Mouse (Mus musculus): Measurements from ENCODE around the gene A2ml1. TPM values are rescaled to one million over a fixed set of nuclear protein-coding genes. Genes with fewer than 3 reads are reported as not detected.
A peak's percentile ranks its signal among the peaks of the same experiment; 100 is the strongest.
"Not testable (repeated sequence)": the region's sequence is repeated elsewhere in the genome, so short reads cannot be mapped to it uniquely, and the experiment has no call there.

Gene A2ml1
- polyA plus RNA-seq (2014; fragmentation: Nextera tagmentation; extraction: Ambion mirVana) = 3.7 and 4.8 TPM in 2 replicates

- H3K9me3 ChIP-seq (ENCODE audit: control insufficient read depth, low read length) = no peaks in the 10 kb centered on the region
- 59% methylated on average over 11 of the region's 11 CpGs for WGBS
- no peak within 1 kb of the TSS for H3K9ac ChIP-seq (ENCODE audit: low read depth, low read length)
- no peaks in the 10 kb centered on the region for H3K4me1 ChIP-seq (ENCODE audit: control insufficient read depth, insufficient read depth, low read length)
- ATAC-seq (ENCODE audit: low read depth) (no peak), DNase-seq (ENCODE audit: low spot score) (no peak)
- no peak within 1 kb of the TSS for H3K4me2 ChIP-seq (ENCODE audit: low read depth, low read length)
- H3K27me3 ChIP-seq (replicated peaks; ENCODE audit: control insufficient read depth, insufficient read depth, low read length) = no peaks in the 10 kb centered on the region
- H3K27ac ChIP-seq (replicated peaks; ENCODE audit: low read depth, low read length) = no peak within 1 kb of the TSS
- H3K36me3 ChIP-seq (ENCODE audit: control insufficient read depth, insufficient read depth, low read length) = no peaks in the 10 kb centered on the region
- H3K4me3 ChIP-seq (ENCODE audit: low read depth, low read length) = no peak within 1 kb of the TSS
Measured at GRCm38 (mm10) chr6:128581508-128581907, at the start of gene A2ml1. TSS of gene A2ml1 (minus strand) at chr6:128581608.

- ATAC-seq (ENCODE audit: low read depth) (peak; percentile 89), DNase-seq (ENCODE audit: low spot score) (peak; percentile 84)
- H3K4me3 ChIP-seq (ENCODE audit: low read depth, low read length); H3K4me2 ChIP-seq (ENCODE audit: low read depth, low read length); H3K27ac ChIP-seq (replicated peaks; ENCODE audit: low read depth, low read length); H3K36me3 ChIP-seq (ENCODE audit: control insufficient read depth, insufficient read depth, low read length); H3K4me1 ChIP-seq (ENCODE audit: control insufficient read depth, insufficient read depth, low read length); H3K9me3 ChIP-seq (ENCODE audit: control insufficient read depth, low read length); H3K9ac ChIP-seq (ENCODE audit: low read depth, low read length); H3K27me3 ChIP-seq (replicated peaks; ENCODE audit: control insufficient read depth, insufficient read depth, low read length): not testable (repeated sequence)
- 51% methylated on average over 12 of the region's 13 CpGs for WGBS
Measured at GRCm38 (mm10) chr6:128629771-128630739, 48.6 kb upstream of the A2ml1 start.

DNA sequence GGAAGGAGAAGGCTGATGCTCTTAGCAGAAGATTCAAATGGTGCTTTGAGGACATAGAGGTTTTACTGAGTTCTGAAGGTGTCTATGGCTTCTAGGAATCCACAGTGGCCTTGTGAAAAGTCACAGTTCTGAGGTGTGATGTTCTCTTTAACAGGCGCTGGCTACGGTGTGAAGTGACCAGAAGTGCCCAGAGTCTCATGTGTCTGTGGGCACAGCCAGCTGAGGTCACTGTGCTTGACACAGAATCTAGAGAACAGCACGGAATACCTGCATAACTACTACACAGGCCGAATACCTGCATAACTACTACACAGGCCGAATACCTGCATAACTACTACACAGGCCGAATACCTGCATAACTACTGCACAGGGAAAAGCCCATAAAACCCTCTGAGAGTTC lies 43.8 kb upstream of the A2ml1 start:
- not testable (repeated sequence) for H3K4me3 ChIP-seq (ENCODE audit: low read depth, low read length); H3K36me3 ChIP-seq (ENCODE audit: control insufficient read depth, insufficient read depth, low read length); DNase-seq (ENCODE audit: low spot score); H3K9me3 ChIP-seq (ENCODE audit: control insufficient read depth, low read length); H3K27me3 ChIP-seq (replicated peaks; ENCODE audit: control insufficient read depth, insufficient read depth, low read length); H3K27ac ChIP-seq (replicated peaks; ENCODE audit: low read depth, low read length); H3K4me1 ChIP-seq (ENCODE audit: control insufficient read depth, insufficient read depth, low read length); ATAC-seq (ENCODE audit: low read depth); H3K4me2 ChIP-seq (ENCODE audit: low read depth, low read length); H3K9ac ChIP-seq (ENCODE audit: low read depth, low read length)
- 92% methylated on average over 6 of the region's 6 CpGs for WGBS

GRCm38 (mm10) chr6:128624425-128624824 lies 43.0 kb upstream of the A2ml1 start:
- no peaks in the 10 kb centered on the region for H3K9me3 ChIP-seq (ENCODE audit: control insufficient read depth, low read length)
- H3K36me3 ChIP-seq (ENCODE audit: control insufficient read depth, insufficient read depth, low read length) = no peaks in the 10 kb centered on the region
- H3K27me3 ChIP-seq (replicated peaks; ENCODE audit: control insufficient read depth, insufficient read depth, low read length) = no peaks in the 10 kb centered on the region
- WGBS = 86% methylated on average over 4 of the region's 4 CpGs
- H3K4me1 ChIP-seq (ENCODE audit: control insufficient read depth, insufficient read depth, low read length) = no peaks in the 10 kb centered on the region
- H3K27ac ChIP-seq (replicated peaks; ENCODE audit: low read depth, low read length) = no peak overlapping the region
- ATAC-seq (ENCODE audit: low read depth) (no peak), DNase-seq (ENCODE audit: low spot score) (no peak)
- no peak overlapping the region for H3K4me3 ChIP-seq (ENCODE audit: low read depth, low read length)
- H3K9ac ChIP-seq (ENCODE audit: low read depth, low read length) = no peak overlapping the region
- no peak overlapping the region for H3K4me2 ChIP-seq (ENCODE audit: low read depth, low read length)

DNA sequence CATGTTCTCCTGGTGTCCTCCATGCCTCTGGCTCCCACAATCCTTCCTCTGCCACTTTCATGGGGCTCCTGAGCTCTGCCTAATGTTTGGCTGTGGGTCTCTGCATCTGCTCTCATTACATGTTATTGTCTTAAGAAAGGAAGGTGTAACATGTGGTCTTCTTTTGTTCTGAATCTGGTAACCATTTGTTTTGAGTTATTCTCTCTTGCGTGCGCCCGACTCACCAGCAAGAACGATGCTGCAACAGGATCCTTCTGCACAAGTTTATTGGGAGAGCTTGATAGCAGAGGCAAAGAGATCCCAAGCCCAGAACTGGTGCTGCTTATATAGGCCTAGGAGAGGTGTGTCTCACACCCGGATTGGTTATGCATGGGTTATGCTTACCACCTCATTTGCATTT lies 42.0 kb upstream of the A2ml1 start, which contains the start of gene Klrb1a:
TSS of gene Klrb1a (minus strand) at position 101 of the 400 bp plus-strand sequence.
- not testable (repeated sequence) for H3K27me3 ChIP-seq (replicated peaks; ENCODE audit: control insufficient read depth, insufficient read depth, low read length); H3K27ac ChIP-seq (replicated peaks; ENCODE audit: low read depth, low read length); H3K4me1 ChIP-seq (ENCODE audit: control insufficient read depth, insufficient read depth, low read length); H3K36me3 ChIP-seq (ENCODE audit: control insufficient read depth, insufficient read depth, low read length); H3K4me2 ChIP-seq (ENCODE audit: low read depth, low read length); DNase-seq (ENCODE audit: low spot score); ATAC-seq (ENCODE audit: low read depth); H3K4me3 ChIP-seq (ENCODE audit: low read depth, low read length); H3K9me3 ChIP-seq (ENCODE audit: control insufficient read depth, low read length); H3K9ac ChIP-seq (ENCODE audit: low read depth, low read length)
- WGBS = 93% methylated on average over 5 of the region's 5 CpGs

DNA sequence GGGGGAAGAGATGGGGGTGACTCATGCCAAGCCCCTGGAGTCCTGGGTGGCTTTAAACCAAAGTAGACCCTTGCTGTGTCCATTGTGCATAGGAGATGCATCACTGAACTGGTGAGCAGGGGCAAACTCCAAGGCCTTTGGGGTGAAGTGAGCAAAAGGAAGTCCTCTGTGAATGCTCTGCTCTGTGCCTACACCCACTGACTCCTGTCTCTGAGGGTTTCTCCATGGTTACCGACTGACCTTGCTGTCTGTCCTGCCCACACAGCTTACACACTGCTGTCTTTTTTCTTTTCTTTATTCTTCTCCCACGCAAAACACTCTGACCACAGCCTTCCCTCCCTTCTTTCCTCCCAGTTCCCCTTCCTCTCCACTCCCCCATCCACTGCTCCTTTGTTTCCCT lies 41.3 kb upstream of the A2ml1 start:
- Histone ChIP-seq H3K4me1 (ENCODE audit: control insufficient read depth, insufficient read depth, low read length) (no peaks in the 10 kb centered on the region), H3K9ac (ENCODE audit: low read depth, low read length) (no peak overlapping the region), H3K4me3 (ENCODE audit: low read depth, low read length) (no peak overlapping the region), H3K27ac (replicated peaks; ENCODE audit: low read depth, low read length) (no peak overlapping the region), H3K36me3 (ENCODE audit: control insufficient read depth, insufficient read depth, low read length) (no peaks in the 10 kb centered on the region), H3K9me3 (ENCODE audit: control insufficient read depth, low read length) (no peaks in the 10 kb centered on the region), H3K4me2 (ENCODE audit: low read depth, low read length) (no peak overlapping the region), H3K27me3 (replicated peaks; ENCODE audit: control insufficient read depth, insufficient read depth, low read length) (no peaks in the 10 kb centered on the region)
- DNase-seq (ENCODE audit: low spot score) = no peak
- ATAC-seq (ENCODE audit: low read depth) = no peak
- WGBS = 72% methylated on average over 2 of the region's 2 CpGs

DNA sequence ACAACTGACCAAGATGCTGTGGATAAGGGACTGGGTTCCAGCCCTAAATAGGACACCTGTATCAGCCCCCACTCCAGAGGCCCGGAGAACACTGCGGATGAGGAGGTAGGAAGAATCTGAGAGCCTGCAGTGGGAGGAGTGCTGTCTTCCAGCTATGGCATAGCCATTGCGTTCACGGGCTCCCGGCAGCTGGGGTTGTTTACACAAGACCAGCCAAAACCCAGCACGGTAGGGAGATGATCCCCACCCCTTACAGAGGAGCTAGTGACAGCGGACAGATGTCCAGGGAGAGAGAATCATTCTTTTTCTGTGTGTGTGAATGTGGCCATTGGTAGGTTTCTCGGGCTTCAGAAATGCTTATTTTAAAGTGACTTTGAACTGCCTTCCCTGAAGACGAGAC lies 24.9 kb upstream of the A2ml1 start:
- Histone ChIP-seq H3K27me3 (replicated peaks; ENCODE audit: control insufficient read depth, insufficient read depth, low read length) (no peaks in the 10 kb centered on the region), H3K9me3 (ENCODE audit: control insufficient read depth, low read length) (no peaks in the 10 kb centered on the region), H3K4me1 (ENCODE audit: control insufficient read depth, insufficient read depth, low read length) (no peaks in the 10 kb centered on the region), H3K4me3 (ENCODE audit: low read depth, low read length) (no peak overlapping the region), H3K4me2 (ENCODE audit: low read depth, low read length) (no peak overlapping the region), H3K36me3 (ENCODE audit: control insufficient read depth, insufficient read depth, low read length) (no peaks in the 10 kb centered on the region), H3K9ac (ENCODE audit: low read depth, low read length) (no peak overlapping the region), H3K27ac (replicated peaks; ENCODE audit: low read depth, low read length) (no peak overlapping the region)
- DNase-seq (ENCODE audit: low spot score) (no peak), ATAC-seq (ENCODE audit: low read depth) (no peak)
- 49% methylated on average over 9 of the region's 9 CpGs for WGBS

DNA sequence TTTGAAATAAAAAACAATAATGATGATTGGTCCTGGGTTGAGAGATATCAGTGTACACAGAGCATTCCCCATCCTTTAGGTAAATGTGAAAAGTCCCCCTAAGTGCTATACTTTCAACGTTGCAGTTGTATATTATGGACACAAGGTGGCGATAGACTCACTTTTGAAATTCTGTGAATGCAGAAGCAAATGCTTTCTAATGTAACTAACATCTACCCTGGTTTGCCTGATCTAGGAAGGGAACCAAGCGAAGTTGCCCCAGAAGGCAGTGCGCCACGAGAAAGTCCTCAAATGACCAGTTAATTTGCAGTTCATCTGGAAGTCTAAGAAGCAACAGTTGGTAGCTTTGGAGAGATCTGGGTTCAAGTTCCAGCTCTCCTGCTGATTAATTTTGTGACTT lies 23.1 kb upstream of the A2ml1 start:
- H3K4me3 ChIP-seq (ENCODE audit: low read depth, low read length) = no peak overlapping the region
- no peaks in the 10 kb centered on the region for H3K4me1 ChIP-seq (ENCODE audit: control insufficient read depth, insufficient read depth, low read length)
- H3K36me3 ChIP-seq (ENCODE audit: control insufficient read depth, insufficient read depth, low read length) = no peaks in the 10 kb centered on the region
- no peaks in the 10 kb centered on the region for H3K9me3 ChIP-seq (ENCODE audit: control insufficient read depth, low read length)
- H3K27ac ChIP-seq (replicated peaks; ENCODE audit: low read depth, low read length) = no peak overlapping the region
- WGBS = 32% methylated on average over 5 of the region's 5 CpGs
- no peaks in the 10 kb centered on the region for H3K27me3 ChIP-seq (replicated peaks; ENCODE audit: control insufficient read depth, insufficient read depth, low read length)
- H3K9ac ChIP-seq (ENCODE audit: low read depth, low read length) = no peak overlapping the region
- no peak for ATAC-seq (ENCODE audit: low read depth)
- DNase-seq (ENCODE audit: low spot score) = peak; percentile 53
- no peak overlapping the region for H3K4me2 ChIP-seq (ENCODE audit: low read depth, low read length)
